Mouse (Mus musculus) cerebellum, postnatal 10 days (tissue): Measurements from ENCODE around the gene Klc4.
A peak's percentile ranks its signal among the peaks of the same experiment; 100 is the strongest.

Source experiments
- DNase-seq, 2 experiments: peaks; one replicate each; pipeline ENCODE4 v3.0.0; 2021; ENCODE audit warnings: mixed read lengths in 2 of 2

The Klc4 gene

DNA sequence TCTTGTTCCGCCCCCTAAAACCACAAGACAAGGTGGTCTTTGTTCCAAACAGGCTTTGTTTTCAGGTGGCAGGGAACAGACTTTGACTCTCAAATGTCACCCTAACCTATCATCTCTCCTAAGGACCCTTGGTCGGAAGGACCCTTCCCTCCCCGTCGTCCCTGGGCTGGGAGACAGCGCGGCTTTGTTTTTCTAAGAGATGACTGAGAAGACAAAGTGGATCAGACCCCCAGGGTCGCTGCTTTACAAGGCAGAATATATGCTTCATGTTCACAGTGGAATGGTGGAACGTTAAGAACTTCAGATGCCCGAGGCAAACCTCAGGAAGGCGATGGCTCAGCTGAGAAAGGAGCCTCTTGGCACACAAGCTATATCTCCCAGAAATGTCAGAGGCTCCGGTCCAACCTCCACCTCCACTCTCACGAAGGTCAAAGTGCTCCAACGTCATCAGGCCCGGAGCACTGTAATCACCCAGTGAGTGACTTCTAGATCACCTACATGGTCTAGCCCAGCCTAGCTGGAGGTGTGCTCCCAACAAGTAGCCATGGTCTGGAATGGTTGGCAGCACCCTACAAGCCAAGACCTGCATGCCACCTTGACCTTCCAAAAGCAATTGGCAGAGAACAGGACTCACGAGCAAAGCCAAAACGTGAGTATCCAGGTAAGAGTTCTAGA, 26.0 kb downstream of the Klc4 start:
- no peak for DNase-seq

DNA sequence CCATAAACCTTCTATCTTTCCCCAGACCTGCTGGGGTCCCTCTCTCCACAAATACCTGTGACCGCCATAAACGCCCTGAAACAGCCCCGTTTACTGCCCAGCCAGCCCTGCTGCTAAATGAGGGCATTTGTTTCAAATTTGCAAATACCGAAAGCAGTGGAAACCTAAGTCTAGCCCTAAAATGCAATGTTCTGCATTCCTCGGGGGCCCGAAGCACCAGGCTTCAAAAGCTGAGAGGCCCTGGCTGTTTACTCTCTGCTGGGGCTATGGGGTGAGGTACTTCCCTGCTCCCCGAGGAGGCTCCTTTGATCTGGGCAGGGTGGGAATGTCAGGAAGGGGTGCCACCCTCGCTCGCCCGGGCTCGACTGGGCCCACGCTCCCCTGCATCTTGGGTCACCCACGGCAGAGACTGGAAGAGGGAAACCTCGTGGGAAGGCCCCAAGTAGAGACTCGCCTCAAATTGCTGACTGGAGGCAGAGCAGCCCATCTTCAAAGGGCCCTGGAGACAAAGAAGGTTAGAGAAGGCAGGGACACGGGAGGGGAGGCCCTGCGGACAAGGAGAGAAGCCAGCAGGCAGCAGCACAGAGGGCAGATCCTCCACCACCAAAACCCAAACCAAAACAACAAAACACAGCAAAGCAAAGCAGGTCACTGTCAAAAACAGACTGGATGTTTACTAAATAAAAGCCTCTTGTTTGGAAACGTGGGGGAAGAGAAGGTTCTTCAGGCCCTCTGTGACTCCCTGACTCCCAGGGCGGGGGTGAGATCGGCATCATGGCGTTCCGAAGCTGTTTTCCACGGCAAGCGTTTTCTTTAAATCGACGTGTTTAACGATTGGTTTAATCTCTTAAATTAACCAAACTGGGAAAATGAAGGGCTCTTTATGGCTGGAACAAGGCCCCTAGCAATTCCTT, 26.8 kb downstream of the Klc4 start:
- no peak for DNase-seq

DNA sequence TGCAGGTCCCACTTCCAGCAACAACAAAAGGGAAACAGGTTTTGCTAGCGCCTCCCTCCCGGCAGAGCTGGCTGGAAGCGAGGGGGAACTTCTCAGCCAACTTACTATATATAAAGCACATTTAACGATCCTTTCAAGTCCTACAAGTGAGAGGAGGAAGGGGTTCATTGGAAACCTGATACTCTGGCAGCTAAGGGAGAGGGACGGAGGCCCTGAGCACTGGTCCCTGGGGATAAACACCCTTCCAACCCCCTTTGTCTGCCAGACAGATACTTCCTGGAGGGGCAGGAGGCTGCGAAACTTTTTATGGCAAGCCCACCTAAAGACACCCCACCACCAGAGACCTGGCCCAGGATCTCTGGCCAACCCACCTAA, 27.4 kb downstream of the Klc4 start:
- DNase-seq, result no peak

DNA sequence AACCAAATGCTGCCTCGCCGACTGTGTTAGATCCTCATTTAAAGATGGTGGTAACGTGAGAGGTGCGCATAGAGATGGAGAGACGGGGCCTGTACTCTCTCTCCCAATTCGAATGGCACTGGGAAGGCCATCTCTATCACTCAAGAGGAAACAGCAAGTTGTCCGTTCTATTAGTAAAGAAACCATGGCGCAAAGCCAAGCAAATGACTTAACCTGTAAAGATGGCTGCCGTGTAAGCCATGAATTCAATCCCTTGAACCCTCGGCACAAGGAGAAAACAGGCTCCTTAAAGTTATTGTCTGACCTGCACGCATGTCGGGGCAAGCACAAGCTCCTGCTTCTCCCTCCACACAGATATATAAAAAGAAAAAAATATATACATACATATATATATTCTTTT, 28.0 kb downstream of the Klc4 start:
- no peak for DNase-seq

DNA sequence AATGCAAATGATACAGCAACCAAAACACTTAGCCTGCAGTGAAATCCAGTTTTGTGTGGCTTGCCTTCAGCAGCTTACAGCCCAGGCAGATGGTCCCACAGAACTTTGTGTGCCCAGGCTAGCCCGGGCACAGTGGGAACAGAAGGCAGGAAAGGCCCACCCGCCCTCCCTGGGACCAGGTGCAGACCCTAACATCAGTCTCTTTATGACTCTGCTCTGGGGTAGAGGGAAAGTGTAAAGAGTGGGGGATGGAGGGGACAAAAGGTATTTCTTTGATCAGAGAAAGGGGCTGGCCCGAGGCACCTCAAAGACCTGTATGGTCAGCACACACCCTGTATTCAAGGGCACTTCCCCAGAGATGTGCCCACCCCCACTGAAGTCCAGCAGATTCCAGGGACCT, 32.6 kb downstream of the Klc4 start:
- DNase-seq, result no peak

DNA sequence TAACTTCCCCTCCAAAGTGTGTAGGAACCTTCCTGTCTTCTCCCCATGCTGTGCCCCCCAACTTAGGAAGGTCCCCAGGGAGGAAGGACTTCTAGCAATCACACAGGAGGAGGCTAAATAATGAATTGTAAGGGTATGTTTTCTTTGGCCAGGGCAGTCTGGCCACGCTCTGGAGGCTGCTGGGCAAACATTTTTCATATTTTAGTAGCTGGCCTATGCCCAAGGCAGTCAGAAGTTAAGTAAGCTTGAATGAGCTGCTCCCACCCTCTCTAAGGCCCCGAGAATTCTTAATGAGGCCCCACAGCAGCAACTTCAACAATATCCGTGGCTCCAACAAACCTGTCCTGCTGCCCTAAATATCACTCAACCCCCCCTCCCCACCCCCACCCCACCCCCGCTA, 33.0 kb downstream of the Klc4 start:
- no peak for DNase-seq

DNA sequence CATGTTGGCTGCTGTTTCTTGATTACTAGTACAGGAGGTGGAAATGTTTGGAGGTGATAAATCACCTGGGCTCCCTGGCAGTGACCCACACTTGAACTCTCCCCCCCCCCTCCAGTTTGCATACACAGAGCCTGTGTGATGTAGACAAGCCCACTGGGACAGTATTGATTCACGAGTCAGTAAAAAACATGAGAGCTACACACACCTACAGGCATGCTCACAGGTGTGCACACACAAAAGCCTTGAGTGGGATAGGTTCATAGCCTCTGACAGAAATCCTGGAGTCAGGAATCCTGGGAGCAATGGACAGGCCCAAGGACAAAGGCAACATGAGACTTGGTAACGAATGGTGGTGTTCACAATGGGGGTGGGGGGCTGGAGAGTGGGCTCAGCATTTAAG, 33.6 kb downstream of the Klc4 start:
- no peak for DNase-seq

DNA sequence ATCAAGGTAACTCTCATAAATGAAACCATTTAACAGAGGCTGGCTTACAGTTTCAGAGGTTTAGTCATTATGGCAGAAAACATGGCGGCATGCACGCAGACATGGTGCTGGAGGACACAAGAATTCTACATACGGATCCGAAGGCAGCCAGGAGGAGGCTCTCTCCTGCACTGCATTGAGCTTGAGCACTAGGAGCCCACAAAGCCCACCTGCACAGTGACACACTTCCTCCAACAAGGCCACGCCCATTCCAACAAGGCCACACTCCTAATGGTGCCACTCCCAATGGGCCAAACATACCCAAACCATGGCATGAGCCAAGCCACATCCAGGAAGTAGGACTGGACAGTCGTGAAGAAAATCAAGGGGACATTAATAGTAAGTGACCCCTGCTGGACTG, 34.5 kb downstream of the Klc4 start:
- no peak for DNase-seq

DNA sequence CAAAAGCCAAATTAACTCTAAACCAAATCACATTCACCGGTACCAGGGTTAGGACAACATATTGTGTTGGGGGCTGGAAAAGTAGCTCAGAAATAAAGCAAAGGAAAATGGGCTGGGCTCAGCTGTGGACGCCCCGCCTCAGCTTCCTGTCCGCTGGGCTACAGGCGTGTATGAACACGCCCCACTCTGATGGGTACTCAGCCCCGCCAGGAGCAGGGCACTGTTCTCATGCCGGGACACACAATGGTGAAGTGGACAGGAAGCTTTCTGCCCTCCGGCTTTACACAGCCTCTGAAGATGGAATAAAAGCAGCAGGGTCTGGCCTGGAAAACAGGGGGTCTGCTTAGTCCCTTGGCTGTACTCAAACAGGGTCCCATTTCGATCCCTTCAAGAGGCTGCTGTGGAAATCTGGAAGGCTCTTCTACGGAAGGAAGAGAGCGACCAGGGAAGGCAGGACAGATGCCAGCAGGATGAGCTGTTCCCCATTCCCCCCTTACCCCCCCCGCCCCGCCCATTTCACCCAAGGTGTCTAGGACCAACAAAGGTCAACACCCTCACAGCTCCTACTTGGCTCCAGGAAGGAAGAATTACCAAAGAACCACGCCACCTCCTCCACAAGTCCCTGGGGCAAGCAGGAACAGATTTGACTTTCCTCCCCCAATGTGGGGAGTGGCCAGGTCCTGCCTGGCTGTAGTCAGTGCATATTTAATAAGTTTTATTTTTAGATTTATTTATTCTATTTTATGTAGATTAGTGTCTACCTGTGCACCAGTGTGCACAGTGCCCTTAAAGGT, 35.9 kb downstream of the Klc4 start:
- no peak for DNase-seq

DNA sequence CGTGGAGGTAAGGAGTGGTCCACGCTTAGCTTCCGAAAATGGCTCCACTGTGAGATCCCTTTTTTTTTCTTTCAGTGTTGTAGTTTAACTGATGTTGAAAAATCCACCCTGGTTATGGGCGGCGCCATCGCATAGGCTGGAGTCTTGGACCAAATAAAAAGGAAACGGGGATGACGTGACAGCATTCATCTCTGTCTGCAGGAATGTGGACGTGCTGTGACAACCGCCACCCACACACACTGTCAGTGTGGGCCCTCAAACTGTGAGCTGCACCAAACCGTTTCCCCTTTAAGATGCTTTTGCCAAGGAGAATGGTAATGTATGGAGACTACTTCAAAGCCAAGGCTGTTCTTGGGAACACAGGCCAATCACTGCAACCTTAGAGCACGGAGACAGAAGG, 39.8 kb downstream of the Klc4 start:
- no peak for DNase-seq

DNA sequence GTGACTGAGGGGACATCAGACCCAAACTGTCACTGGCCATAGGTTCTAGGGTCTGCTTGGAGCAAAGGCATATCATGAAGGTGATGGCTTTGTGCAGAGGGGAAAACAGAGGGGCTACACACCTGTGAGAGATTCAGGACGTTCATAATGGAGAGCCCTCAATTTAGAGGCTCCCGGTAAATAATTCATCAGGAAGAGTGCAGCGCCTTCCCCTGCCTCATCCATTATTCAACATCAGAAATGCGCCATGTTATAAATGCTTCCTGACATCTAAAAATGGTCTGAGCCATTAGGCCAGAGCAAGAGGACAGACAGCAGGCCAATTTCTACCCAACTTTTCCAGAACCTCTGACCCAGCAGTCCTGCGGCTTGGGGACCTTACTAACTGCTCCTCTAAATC, 40.7 kb downstream of the Klc4 start:
- no peak for DNase-seq

DNA sequence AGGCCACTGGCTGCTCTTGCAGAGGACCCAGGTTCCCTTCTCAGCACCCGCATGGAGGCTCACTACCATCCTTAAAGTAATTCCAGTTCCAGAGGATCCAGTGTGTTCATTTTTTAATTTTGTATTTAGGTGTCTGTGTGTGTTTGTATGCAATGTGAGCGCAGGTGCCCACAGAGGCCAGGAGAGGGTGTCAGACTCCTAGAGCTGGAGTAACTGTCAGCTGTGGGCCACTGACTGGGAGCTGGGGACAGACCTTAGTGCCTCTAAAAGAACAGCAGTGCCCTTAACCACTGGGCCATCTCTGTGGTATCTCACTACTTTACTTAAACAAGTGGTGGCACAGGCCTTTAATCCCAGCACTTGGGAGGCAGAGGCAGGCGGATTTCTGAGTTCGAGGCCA, 42.6 kb downstream of the Klc4 start:
- DNase-seq, result no peak

DNA sequence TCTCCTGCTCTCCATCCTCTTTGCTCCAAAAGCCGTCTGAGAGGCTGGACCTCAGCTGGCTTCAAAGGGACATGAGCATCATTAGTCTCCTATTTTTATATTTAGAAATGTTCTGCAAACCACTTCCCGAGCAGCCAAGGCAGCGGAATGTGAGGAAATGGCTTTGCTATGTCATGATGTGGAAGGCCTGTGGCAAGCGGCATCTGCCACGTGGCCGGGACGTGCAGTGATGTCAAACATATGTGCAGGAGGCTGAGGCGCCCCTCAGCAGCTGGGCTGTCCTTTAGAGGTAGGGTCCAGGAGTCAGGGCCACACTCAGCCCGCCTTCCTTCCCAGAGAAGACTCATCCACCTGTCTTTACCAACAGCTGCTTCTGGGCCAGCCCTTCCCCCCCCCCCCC, 43.6 kb downstream of the Klc4 start:
- DNase-seq, result no peak

DNA sequence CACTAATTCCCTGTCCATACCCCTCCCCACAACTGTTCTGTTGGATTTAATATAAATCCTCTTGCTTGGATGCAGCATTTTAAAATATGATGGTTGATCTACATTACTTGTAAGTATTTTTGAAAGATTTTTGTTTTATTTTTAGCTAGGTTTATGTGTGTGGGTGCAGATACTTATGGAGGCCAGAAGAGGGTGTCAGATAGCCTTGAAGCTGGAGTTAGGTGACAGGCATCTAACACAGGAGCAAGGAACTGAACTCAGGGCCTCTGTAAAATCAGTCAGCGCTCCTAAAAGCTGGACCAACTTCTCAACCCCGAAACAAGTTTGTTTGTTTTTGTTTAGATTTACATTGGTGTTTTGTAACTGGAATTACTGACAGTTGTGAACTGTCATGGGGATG, 45.3 kb downstream of the Klc4 start:
- DNase-seq, result no peak

DNA sequence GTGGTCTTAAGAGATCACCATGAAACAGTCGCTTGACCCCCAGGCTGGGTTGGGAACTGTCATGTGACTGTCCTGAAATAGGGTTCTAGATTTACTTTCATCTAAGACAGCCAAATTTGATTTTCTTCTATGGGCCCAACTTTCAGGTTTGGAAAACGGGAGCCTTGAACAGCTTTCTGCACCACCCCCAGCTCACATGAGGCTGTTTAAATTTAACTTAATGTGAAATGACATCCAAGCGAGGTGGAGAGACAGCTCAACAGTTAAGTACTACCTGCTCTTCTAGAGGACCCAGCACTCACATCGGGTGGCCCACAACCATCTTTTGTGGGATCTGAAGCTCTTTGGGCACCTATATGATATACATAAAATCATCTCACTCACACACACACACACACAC, 46.9 kb downstream of the Klc4 start:
- no peak for DNase-seq

DNA sequence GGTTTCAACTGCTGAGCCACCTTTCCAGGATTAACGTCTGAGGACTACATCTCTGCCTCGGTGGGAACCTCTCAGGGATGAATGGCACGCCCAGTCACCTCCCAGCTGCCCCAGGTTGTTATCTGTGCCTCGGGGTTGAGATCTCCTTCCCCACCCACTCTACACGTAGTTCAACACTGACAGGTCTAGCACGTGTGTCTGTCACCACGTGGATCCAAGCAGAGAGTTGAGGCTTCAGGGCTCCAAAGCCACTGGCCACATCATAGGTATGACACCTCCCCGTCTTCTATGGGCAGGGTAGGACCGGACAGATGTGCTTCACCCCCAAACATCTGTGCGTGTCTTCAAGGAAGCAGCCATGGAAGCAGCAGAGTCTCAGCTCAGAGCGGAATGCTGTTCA, 47.9 kb downstream of the Klc4 start:
- no peak for DNase-seq

DNA sequence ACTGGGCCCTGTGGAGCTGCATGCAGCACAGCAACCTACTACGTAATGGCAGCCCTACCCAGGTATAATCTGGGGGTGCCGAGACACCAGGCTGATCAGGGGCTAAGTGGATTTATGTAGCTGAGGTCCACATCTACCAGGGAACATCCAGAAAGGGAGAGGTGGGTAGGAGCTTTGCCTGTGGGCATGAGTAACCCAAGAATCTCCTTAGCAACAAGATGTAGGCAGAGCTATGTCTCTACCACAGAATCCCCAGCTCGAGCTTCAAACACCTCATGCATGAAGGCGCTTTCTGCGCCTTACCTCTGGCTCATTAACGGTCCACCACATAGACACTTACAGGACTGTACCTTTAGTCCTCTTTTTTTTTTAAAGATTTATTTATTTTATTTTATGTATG, 50.5 kb downstream of the Klc4 start:
- DNase-seq, result no peak

DNA sequence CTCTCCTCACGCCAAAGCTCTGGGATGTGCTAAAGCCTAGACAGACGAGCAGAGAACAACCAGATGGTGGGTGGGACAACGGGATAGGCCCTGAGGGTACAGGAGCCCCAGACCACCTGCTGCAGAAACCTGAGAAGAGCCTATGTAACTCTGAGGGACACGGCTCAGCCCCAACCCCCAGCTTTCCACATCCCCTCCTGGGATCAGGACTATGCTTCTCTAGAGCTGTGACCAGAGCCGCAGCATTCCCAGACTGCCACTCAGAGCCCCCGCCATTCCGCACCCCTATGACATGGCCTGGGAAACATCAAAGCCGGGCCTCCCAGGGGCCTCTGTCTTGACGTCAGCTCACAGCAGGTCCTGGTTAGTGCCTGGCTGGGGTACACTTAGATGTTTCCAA, 51.2 kb downstream of the Klc4 start:
- peak in 1 of 2 experiments; percentile 28 for DNase-seq

DNA sequence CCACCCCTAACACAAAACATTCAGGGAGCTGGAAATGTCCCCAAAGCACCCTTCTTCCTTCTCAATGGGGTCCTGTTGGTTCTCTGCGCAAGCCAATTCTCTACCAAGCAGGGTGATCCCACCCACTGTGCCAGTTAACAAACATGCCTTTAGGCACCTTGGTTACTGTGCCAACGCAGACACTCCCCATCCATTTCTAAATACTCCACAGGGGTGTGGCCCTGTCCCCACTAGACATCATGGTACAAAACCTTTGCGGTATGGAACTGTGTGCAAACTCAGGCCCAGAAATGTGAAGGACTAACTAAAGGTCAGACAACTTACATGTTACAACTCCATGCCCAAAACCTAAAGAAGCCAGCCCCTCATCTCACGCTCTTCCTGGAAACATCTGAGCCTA, 52.7 kb downstream of the Klc4 start:
- no peak for DNase-seq

DNA sequence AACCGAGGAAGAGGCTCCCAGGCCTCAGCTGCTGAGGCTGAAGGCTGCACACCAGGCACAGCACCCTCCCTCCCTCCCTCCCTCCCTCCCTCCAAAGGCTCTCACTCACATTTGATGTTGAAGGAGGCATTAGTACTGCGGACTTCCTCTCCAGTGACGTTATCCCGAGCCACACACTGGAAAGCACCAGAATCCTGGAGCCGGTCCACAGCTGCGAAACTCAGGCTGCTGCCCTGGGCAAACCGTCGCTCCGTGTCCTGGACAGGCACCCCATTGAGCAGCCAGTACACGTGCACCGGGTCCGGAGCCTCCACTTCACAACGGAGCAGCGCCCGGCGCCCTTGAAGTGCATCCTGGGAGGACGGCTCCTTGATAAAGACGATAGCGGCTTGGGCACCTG, 54.4 kb downstream of the Klc4 start:
- DNase-seq, result peak in 1 of 2 experiments; percentile 38

DNA sequence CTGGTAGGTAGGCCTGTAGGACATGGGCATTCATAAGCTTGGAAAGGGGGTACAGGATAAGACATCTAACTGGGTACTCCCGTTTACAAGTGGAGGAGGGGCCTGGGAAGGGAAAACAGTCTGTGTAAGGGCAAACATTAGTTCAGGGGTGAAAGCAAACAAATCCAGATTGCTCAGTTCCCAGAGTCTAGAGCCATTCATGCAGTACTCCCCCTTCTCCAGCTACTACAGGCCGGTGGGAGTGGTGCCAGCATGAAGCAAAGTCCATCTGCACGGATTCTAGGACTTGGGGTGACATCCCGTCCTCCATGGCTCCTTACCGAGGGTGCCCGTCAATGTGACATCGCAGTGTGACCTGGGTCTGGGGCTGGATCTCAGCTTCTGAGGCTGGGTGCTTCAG, 55.4 kb downstream of the Klc4 start:
- DNase-seq, result peak; percentile 33 to 37

DNA sequence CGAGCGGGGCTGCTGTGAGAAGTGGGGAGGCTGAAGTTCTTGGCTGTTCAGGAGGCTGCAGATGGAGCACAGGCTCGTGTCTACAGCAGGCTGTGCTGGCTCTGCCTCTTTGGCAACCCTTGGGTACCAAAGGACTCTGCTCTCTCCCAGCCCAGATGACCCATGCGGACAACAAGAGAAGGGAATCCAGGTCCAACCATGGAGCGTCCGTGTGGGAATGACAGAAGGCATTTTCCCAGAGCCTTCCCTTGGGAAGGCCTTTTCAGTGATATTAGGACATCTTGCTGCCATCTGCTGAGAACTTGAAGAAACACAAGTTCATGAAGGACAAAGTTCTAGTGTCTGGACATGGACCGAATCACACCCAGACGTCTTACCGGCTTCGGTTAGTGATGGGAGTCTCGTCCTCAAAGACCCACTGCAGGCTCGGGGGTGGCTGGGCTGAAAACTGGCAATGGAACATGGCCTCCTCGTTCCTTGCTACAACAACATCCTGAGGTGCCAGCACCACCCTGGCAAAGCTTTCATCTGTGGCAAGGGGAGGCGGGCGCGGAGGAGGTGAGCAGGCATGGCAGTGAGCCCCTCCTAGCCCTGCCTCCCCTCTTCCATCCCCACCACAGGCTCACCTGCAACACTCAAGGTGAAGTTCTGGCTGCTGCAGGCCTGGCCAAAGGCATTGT, 56.0 kb downstream of the Klc4 start:
- peak; percentile 79 to 82 for DNase-seq

DNA sequence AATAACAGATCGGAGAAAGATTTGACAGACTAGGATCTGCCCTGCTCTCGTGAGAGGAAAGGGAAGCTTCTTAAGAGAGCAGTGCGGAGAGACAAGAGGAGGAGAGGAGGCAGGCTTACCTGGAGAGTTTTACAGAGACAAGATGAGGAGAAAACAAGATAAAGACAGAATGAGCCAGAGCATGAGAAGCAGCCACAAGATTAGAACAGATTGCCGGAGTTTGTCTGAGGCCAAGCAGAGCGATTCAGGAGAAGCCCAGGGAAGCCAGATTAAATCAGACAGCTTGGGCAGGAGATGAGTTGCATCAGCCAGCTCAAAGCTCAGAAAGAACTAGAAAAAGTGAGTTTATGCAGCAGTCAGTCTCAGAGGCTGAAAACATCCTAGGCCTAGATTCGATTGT, 56.9 kb downstream of the Klc4 start:
- DNase-seq, result no peak
